Mouse (Mus musculus) liver, embryonic 14.5 days (tissue): ENCODE measurements around the gene Tsga10ip.

ENCODE experiments used
- CTCF ChIP-seq: IDR thresholded peaks from 2 replicates; pipeline ENCODE4 v1.5.1; 2016; ENCODE audit warnings: antibody characterized with exemption, low read depth, control low read depth
- EP300 ChIP-seq: IDR thresholded peaks from 2 replicates; pipeline ENCODE4 v1.6.1; 2016; ENCODE audit warnings: antibody characterized with exemption, low read depth

GRCm38 (mm10) chr19:5445747-5446146 lies 43.4 kb upstream of the Tsga10ip start:
- TF ChIP-seq CTCF (no peak), EP300 (no peak)
